Mouse (Mus musculus): ENCODE results near the gene Olfr918.

The Olfr918 gene

DNA sequence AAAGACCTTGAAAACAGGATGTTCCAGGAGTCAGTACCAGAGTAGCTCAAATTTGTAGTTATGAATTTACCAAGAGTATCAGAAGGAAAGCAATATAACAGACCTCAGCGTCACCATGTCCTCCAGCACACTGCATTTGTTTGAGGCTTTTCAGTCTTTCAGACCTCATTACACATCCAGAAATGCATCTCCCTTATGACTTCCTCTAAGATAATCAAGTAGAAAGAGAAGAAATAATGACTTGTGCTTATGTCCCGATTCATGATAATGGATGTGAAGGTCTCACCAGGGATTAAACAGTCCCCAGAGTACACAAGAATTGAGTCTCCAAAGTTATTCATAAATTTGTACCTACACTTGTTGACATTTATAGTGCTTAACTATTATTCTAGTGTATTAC lies at the start of gene Olfr918:
TSS of gene Olfr918 (minus strand) at position 101 of the 400 bp plus-strand sequence.
- no peak for DNase-seq (ENCODE audit: low read depth, low spot score)

DNA sequence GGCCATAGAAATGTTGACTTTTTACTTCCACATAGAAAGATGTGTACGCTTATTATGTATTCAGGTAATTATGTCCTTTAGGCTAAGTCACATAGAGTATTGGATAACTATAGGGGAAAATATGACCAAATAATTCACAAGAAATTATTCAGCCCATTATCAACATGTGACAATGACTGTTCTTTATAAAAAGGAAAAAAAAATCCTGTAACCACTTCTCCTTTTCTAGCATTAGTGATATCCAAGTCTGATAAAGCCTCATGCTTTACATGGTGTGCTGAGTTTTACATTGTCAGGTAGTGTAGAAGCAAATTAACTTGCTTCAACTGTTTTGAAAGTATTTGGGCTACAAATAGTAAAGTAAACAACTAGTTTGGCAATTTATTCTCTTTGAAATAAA lies 49.6 kb upstream of the Olfr918 start:
- DNase-seq (ENCODE audit: low read depth, low spot score), result no peak

DNA sequence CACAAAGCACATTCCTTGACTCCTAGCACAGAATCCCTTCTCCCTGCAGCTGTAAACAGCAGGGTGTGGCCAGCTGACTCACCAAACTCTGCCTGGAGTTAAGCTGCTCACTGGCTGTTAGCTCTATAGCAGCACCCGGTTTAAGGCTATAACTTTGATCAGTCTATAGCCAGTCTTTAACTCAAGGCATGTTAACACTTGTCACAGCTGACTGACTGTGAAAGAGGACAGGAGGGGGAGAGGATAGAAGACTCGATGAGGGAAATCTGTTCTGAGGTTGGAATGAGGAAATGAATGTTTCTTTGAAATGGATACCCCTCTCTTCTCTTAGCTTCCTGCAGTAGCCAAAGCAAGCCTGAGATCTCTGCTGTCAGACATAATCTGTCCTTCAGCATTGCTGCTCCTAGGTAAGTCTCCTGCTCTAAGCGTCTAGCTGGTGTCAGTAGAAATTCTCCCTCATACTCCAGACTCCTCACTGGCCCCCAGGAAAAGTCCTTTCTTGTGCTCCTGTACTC lies 44.6 kb upstream of the Olfr918 start:
- DNase-seq (ENCODE audit: low read depth, low spot score), result no peak

DNA sequence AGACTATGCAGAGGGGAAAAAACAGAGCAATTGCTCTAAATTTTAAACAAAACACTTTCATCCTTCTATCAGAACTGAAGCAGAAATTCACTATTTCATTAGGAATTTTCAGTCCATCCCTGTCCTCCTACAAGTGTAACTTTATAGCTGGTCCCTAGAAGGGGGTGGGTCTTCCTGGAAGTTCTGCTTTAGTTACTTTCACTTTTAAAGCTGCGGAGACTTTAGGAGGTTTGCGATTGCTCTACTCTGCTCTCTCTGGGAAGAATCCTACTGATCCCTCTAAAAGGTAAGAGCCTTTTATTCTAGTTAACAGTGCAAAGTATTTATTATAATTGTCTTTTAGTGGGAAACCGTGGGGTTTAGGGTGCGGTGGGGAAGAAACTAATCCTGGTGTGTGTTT lies 43.7 kb upstream of the Olfr918 start, which contains the start of gene Vwa5a:
TSS of gene Vwa5a (plus strand) at position 167 of the 400 bp plus-strand sequence.
- DNase-seq (ENCODE audit: low read depth, low spot score), result peak; percentile 48

DNA sequence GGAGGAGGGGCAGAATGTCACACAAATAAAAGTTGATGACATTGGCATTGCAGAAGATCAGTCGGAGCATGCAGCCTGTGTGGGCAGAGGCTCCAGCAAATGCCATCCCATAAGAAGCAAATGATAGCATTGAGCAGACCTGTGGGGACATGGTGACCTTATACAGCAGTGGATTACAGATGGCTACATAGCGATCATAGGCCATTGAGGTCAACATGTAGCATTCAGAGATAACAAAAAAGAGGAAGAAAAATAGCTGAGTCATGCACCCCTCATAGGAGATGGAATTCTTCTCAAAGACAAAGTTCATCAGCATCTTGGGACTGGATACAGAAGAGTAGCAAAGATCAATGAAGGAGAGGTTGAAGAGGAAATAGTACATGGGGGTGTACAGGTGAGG lies 1.5 kb downstream of the Olfr918 start:
- DNase-seq (ENCODE audit: low read depth, low spot score), result no peak

DNA sequence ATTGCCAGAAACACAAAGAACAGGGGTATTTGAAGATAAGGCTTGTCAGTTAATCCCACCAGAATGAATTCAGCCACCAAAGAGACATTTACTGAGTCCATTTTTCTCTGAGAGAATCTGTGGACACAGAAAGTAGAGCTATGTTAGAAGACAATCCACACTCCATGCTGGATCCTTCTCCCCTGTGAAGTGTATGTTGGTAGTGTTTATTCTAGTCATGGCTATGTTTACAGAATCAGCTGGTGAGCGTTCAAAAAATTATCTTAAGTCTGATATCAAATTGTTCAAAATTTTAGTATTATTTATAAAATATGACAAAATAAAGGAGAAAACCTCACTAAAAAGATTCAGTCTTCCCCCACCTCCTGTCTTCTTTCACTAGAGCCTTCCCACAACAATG lies 8.7 kb downstream of the Olfr918 start, which contains the start of gene Olfr917:
TSS of gene Olfr917 (minus strand) at position 101 of the 400 bp plus-strand sequence.
- DNase-seq (ENCODE audit: low read depth, low spot score), result no peak

DNA sequence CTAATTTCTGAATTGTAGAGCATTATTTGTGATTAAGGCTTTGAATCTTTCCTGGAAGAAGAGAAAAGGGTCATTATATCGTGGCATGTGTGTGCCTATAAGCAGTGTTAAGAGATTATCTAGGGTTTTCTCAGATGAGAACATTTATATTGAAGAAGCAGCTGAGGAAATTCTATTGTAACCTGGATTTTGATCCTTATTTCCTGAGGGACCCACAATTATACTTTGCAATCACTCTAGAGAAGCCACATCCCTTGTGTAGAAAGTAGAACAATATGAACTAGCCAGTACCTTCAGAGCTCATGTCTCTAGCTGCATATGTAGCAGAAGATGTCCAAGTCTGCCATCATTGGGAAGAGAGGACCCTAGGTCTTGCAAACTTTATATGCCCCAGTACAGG lies 14.6 kb downstream of the Olfr918 start, which contains the start of gene Olfr916:
TSS of gene Olfr916 (minus strand) at position 101 of the 400 bp plus-strand sequence.
- DNase-seq (ENCODE audit: low read depth, low spot score), result no peak

DNA sequence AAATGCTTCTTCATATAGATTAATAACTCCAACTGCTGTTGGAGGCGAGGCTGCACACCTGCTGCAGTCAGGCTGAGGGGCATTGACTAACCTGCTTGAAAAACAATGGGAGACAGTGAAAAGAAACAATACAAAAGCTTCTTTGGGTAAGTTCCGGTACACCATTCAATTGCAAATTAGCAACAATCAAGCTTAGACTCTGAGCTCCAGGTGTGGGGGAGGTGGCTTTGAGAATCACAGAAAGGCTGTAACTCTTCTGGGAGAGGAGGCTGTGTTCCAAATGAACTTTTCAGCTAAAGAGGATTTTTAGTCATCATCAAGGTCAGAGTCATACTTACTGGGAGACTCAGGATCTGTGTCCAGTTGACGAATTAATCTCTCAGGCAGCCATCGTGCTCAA lies 42.0 kb downstream of the Olfr918 start:
- DNase-seq (ENCODE audit: low read depth, low spot score), result no peak
